Mouse (Mus musculus): ENCODE measurements around the gene Gm44503. TPM values are rescaled to one million over a fixed set of nuclear protein-coding genes. Genes with fewer than 3 reads are reported as not detected.
A peak's percentile ranks its signal among the peaks of the same experiment; 100 is the strongest.

Gene Gm44503
- polyA plus RNA-seq, 1 experiment from 2014 or later: not detected

DNA sequence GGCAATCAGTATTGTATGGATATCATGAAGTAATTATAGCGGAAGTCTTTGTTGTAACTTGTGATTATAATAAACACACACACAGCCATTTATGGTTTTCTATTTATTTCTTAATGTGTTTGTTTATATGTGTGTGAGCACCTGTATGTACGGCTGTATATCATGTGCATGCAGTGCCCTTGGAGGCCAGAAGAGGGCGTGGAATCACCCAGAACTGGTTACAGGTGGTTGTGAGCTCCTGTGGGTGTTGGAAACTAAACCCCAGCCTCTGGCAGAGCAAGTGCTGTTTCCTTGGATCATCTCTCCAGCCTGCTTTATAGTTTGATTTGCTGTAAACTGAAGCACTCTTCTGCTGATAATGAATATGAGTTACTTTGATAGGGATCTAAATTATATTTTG lies 15.2 kb upstream of the Gm44503 start:
- no peak overlapping the region for H3K4me2 ChIP-seq
- no peak for ATAC-seq (ENCODE audit: insufficient number of reproducible peaks, insufficient read depth, low FRiP score, low TSS enrichment, low read depth)
- 61% methylated on average over 3 of the region's 3 CpGs for WGBS
- no peak overlapping the region for H3K27ac ChIP-seq
- H3K4me3 ChIP-seq (replicated peaks): no peak overlapping the region
- peaks cover 9% of the 10 kb centered on the region; the same call in 1 of the 2 replicates for H3K9me3 ChIP-seq
- peaks cover 51% of the 10 kb centered on the region for H3K36me3 ChIP-seq
- H3K27me3 ChIP-seq: no peaks in the 10 kb centered on the region
- H3K4me1 ChIP-seq (replicated peaks): no peaks in the 10 kb centered on the region
- no peak overlapping the region for H3K9ac ChIP-seq (replicated peaks)

DNA sequence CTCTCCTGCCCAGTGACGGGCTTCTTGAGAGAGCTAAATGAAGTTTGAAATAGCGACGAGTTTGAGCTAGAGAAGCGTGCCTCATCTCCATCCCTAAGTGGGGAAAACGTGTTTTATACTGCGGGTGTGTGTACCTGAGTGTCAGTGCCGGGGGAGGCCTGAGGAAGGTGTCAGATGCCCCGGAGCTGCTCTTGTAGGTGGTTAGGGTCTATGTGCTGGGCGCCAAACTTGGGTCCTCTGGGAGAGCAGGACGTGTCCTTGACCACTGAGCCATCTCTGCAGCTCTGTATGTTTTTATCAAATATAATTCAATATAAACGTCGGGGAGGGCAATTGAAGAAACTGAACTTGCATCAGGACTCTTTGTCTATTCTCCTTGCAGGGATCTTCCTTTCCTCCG lies 14.4 kb upstream of the Gm44503 start:
- H3K36me3 ChIP-seq: peaks cover 51% of the 10 kb centered on the region
- ATAC-seq (ENCODE audit: insufficient number of reproducible peaks, insufficient read depth, low FRiP score, low TSS enrichment, low read depth): no peak
- no peaks in the 10 kb centered on the region for H3K27me3 ChIP-seq
- H3K9me3 ChIP-seq: peaks cover 9% of the 10 kb centered on the region; the same call in 1 of the 2 replicates
- H3K4me3 ChIP-seq (replicated peaks): no peak overlapping the region
- 90% methylated on average over 13 of the region's 13 CpGs for WGBS
- no peak overlapping the region for H3K27ac ChIP-seq
- H3K4me1 ChIP-seq (replicated peaks): peaks cover under 1% of the 10 kb centered on the region; the same call in 1 of the 2 replicates
- no peak overlapping the region for H3K4me2 ChIP-seq
- no peak overlapping the region for H3K9ac ChIP-seq (replicated peaks)

DNA sequence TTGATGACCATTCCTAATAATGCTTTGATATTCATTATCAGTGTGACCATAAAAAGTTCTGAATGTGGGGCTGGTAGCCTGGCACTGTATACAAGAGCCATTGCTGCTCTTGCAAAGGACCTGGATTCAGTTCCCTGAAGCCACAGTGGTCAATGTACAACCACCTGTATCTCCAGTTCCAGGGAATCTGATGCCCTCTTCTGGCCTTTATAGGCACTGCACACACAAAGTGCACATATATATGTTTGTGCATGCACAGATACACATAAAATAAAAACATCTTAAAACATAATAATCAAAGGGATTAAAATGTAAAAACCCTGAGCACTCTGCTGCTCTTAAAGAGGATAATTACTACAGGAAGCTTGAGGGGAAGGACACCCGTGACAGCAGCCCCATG lies 11.6 kb upstream of the Gm44503 start:
- H3K36me3 ChIP-seq: peaks cover 48% of the 10 kb centered on the region
- H3K4me2 ChIP-seq: no peak overlapping the region
- ATAC-seq (ENCODE audit: insufficient number of reproducible peaks, insufficient read depth, low FRiP score, low TSS enrichment, low read depth): no peak
- 100% methylated on average over 1 of the region's 1 CpGs for WGBS
- no peak overlapping the region for H3K27ac ChIP-seq
- H3K27me3 ChIP-seq: no peaks in the 10 kb centered on the region; the same call in 1 of the 2 replicates
- H3K4me1 ChIP-seq (replicated peaks): peaks cover 5% of the 10 kb centered on the region
- no peak overlapping the region for H3K9ac ChIP-seq (replicated peaks)
- no peak overlapping the region for H3K4me3 ChIP-seq (replicated peaks)
- H3K9me3 ChIP-seq: peaks cover 9% of the 10 kb centered on the region; the same call in 1 of the 2 replicates

DNA sequence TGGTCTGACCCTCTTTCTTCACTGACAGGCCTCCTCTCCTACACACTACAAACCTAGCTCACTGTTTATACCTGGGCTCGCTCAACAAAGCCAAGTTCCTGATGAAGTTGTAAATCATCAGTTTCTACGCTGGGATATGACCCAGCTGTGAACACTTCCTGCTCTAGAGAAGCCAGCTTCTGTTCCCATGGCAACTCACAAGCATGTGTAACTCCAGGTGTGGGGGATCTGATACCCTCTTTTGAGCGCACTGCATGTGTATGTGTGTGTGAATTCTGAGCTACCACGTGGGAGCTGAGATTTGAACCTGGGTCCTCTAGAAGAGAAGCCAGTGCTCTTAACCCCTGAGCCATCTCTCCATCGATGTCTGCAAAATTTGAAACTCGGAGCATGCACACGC lies 9.1 kb upstream of the Gm44503 start:
- ATAC-seq (ENCODE audit: insufficient number of reproducible peaks, insufficient read depth, low FRiP score, low TSS enrichment, low read depth): no peak
- WGBS: 56% methylated on average over 7 of the region's 7 CpGs
- Histone ChIP-seq H3K9ac (replicated peaks) (no peak overlapping the region), H3K27me3 (no peaks in the 10 kb centered on the region; the same call in 1 of the 2 replicates), H3K36me3 (peaks cover 27% of the 10 kb centered on the region), H3K4me2 (no peak overlapping the region), H3K27ac (no peak overlapping the region), H3K9me3 (peaks cover 9% of the 10 kb centered on the region; the same call in 1 of the 2 replicates), H3K4me3 (replicated peaks) (no peak overlapping the region), H3K4me1 (replicated peaks) (peaks cover 5% of the 10 kb centered on the region)

GRCm38 (mm10) chr9:72954746-72955145 lies 3.9 kb upstream of the Gm44503 start:
- 0 out of 2 replicates have a peak, but pooled peaks cover 6% of the 10 kb centered on the region for H3K4me1 ChIP-seq (replicated peaks)
- H3K27me3 ChIP-seq: no peaks in the 10 kb centered on the region
- no peak overlapping the region for H3K4me2 ChIP-seq
- no peak overlapping the region for H3K27ac ChIP-seq
- H3K36me3 ChIP-seq: no peaks in the 10 kb centered on the region
- ATAC-seq (ENCODE audit: insufficient number of reproducible peaks, insufficient read depth, low FRiP score, low TSS enrichment, low read depth): no peak
- WGBS: 46% methylated on average over 2 of the region's 2 CpGs
- no peak overlapping the region for H3K9ac ChIP-seq (replicated peaks)
- no peaks in the 10 kb centered on the region for H3K9me3 ChIP-seq
- H3K4me3 ChIP-seq (replicated peaks): no peak overlapping the region

DNA sequence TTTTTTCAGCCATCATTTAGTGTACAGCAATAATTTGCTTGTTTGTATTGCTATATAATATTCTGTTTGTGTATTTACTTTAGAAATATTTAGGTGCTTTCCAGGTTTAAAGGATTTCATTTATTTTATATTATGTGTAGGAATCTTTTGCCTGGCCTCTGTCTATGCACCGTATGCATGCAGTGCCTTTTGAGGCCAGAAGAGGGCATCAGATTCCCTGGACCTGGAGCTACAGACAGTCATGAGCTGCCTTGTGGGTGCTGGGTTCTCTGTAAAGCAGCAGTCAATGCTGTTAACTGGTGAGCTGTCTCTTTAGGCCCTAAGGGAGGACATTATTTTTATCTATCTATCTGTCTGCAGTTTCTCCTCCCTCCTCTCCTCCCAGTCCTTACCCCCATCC lies 3.1 kb upstream of the Gm44503 start:
- ATAC-seq (ENCODE audit: insufficient number of reproducible peaks, insufficient read depth, low FRiP score, low TSS enrichment, low read depth): no peak
- no peak overlapping the region for H3K27ac ChIP-seq
- WGBS: 13% methylated on average over 1 of the region's 1 CpGs
- no peak overlapping the region for H3K4me2 ChIP-seq
- no peak overlapping the region for H3K4me3 ChIP-seq (replicated peaks)
- H3K4me1 ChIP-seq (replicated peaks): 0 out of 2 replicates have a peak, but pooled peaks cover 6% of the 10 kb centered on the region
- no peaks in the 10 kb centered on the region for H3K36me3 ChIP-seq
- H3K9me3 ChIP-seq: no peaks in the 10 kb centered on the region
- H3K9ac ChIP-seq (replicated peaks): no peak overlapping the region
- H3K27me3 ChIP-seq: no peaks in the 10 kb centered on the region

DNA sequence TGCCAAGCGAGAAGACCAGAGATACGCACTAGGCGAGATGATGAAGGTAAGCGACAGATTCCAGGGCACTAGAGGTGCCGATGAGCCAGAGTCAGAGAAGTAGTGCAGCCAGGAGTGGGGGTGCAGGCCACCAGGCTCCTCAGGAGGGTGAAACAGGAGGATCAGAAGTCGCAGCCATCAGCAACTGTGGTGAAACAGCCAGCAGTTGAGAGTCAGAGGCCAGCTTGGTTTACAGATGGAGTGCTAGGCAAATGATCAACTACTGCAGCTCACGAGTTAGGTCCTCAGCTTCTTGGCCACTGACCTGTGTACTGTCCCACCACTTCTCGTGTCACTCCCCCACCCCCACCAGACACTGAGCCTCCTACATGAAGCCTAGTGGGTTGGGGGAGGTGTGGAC lies 2.7 kb downstream of the Gm44503 start:
- H3K4me2 ChIP-seq: no peak overlapping the region
- H3K27me3 ChIP-seq: no peaks in the 10 kb centered on the region
- no peaks in the 10 kb centered on the region for H3K36me3 ChIP-seq
- H3K4me3 ChIP-seq (replicated peaks): no peak overlapping the region
- H3K9ac ChIP-seq (replicated peaks): no peak overlapping the region
- no peaks in the 10 kb centered on the region for H3K9me3 ChIP-seq
- 74% methylated on average over 8 of the region's 8 CpGs for WGBS
- H3K27ac ChIP-seq: no peak overlapping the region
- ATAC-seq (ENCODE audit: insufficient number of reproducible peaks, insufficient read depth, low FRiP score, low TSS enrichment, low read depth): no peak
- H3K4me1 ChIP-seq (replicated peaks): 0 out of 2 replicates have a peak, but pooled peaks cover 6% of the 10 kb centered on the region

DNA sequence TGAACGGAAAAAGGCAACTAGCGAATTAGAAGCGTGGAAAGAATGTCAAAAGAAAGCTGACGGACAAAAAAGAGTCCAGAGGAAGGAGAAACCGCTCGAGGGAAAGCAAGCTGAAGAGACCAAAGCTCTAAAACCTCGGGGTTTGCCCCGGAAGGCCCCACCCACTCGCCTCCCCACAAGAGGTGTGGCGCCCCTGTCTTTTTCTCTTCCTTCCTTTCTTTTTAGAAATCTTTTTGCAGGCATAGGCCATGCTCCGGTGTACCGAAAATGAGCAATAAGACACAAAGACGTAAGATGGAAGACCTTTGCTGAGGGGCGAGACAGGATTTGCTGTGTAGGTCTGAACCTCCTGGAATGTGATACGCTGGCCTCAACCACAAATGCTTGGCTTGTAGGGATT lies 3.3 kb downstream of the Gm44503 start:
- no peaks in the 10 kb centered on the region for H3K36me3 ChIP-seq
- H3K27ac ChIP-seq: no peak overlapping the region
- no peaks in the 10 kb centered on the region for H3K9me3 ChIP-seq
- 75% methylated on average over 15 of the region's 15 CpGs for WGBS
- H3K9ac ChIP-seq (replicated peaks): no peak overlapping the region
- H3K4me3 ChIP-seq (replicated peaks): no peak overlapping the region
- H3K4me2 ChIP-seq: no peak overlapping the region
- no peak for ATAC-seq (ENCODE audit: insufficient number of reproducible peaks, insufficient read depth, low FRiP score, low TSS enrichment, low read depth)
- no peaks in the 10 kb centered on the region for H3K27me3 ChIP-seq
- 0 out of 2 replicates have a peak, but pooled peaks cover 6% of the 10 kb centered on the region for H3K4me1 ChIP-seq (replicated peaks)

GRCm38 (mm10) chr9:72968349-72969061 lies 9.9 kb downstream of the Gm44503 start:
- H3K27ac ChIP-seq: no peak overlapping the region
- no peaks in the 10 kb centered on the region for H3K27me3 ChIP-seq
- H3K36me3 ChIP-seq: no peaks in the 10 kb centered on the region
- no peaks in the 10 kb centered on the region for H3K9me3 ChIP-seq
- H3K4me1 ChIP-seq (replicated peaks): no peaks in the 10 kb centered on the region
- H3K4me3 ChIP-seq (replicated peaks): no peak overlapping the region
- no peak overlapping the region for H3K4me2 ChIP-seq
- 36% methylated on average over 11 of the region's 11 CpGs for WGBS
- no peak overlapping the region for H3K9ac ChIP-seq (replicated peaks)
- ATAC-seq (ENCODE audit: insufficient number of reproducible peaks, insufficient read depth, low FRiP score, low TSS enrichment, low read depth): peak; percentile 42; the same call in 1 of the 2 replicates

- Histone ChIP-seq H3K4me1 (replicated peaks) (no peaks in the 10 kb centered on the region), H3K9ac (replicated peaks) (no peak overlapping the region), H3K27me3 (no peaks in the 10 kb centered on the region), H3K27ac (no peak overlapping the region), H3K9me3 (no peaks in the 10 kb centered on the region), H3K4me3 (replicated peaks) (no peak overlapping the region), H3K4me2 (no peak overlapping the region), H3K36me3 (no peaks in the 10 kb centered on the region)
- 71% methylated on average over 7 of the region's 7 CpGs for WGBS
- ATAC-seq (ENCODE audit: insufficient number of reproducible peaks, insufficient read depth, low FRiP score, low TSS enrichment, low read depth): no peak
Observed at GRCm38 (mm10) chr9:72969874-72970273, 11.2 kb downstream of the Gm44503 start.

DNA sequence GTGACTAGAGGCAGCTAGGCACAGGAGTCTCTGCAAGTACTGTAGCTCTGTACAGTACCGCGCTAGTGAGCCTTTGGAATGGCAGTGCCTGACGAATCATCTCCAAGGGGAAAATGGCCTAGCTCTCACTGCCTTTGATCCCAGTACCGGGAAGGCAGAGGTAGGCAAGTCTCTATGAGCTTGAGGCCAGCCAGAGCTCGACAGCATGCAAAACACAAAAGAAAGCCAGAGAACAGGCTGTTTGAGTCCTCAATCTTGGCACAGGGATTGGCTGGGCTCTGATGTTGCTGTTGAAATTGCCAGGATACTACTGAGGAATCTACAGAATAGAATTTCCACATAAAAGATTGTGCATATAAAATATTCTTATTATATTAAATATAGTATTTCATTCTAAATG lies 13.8 kb downstream of the Gm44503 start:
- H3K27ac ChIP-seq: no peak overlapping the region
- H3K27me3 ChIP-seq: no peaks in the 10 kb centered on the region
- no peak overlapping the region for H3K4me3 ChIP-seq (replicated peaks)
- no peaks in the 10 kb centered on the region for H3K4me1 ChIP-seq (replicated peaks)
- H3K9ac ChIP-seq (replicated peaks): no peak overlapping the region
- H3K9me3 ChIP-seq: no peaks in the 10 kb centered on the region
- WGBS: 87% methylated on average over 5 of the region's 5 CpGs
- no peak for ATAC-seq (ENCODE audit: insufficient number of reproducible peaks, insufficient read depth, low FRiP score, low TSS enrichment, low read depth)
- no peak overlapping the region for H3K4me2 ChIP-seq
- H3K36me3 ChIP-seq: no peaks in the 10 kb centered on the region

DNA sequence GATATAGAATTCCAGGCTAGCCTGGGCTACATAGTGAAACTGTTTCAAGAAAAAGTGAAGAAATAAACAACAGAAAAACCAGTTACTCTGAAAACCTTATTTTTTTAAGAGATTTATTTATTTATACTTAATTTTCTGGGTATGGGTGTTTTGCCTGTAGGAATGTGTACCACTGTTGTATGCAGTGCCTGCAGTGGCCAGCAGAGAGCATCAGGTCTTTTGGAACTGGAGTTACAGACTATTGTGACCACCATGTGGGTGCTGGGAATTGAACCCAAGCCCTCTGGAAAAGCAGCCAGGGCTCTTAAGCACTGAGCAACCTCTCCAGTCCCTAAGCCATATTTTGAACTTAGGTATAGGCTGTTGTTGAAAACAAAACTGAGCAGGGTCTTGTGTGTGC lies 14.3 kb downstream of the Gm44503 start:
- Histone ChIP-seq H3K9ac (replicated peaks) (no peak overlapping the region), H3K4me3 (replicated peaks) (no peak overlapping the region), H3K9me3 (no peaks in the 10 kb centered on the region), H3K27ac (no peak overlapping the region), H3K4me1 (replicated peaks) (no peaks in the 10 kb centered on the region), H3K27me3 (no peaks in the 10 kb centered on the region), H3K36me3 (no peaks in the 10 kb centered on the region), H3K4me2 (no peak overlapping the region)
- no peak for ATAC-seq (ENCODE audit: insufficient number of reproducible peaks, insufficient read depth, low FRiP score, low TSS enrichment, low read depth)
